Mouse (Mus musculus) brain, adult 2 months (tissue): ENCODE data around the gene Slc12a3.

Experiments
- DNase-seq: peaks from one replicate; pipeline ENCODE4 v3.0.0; 2011; ENCODE audit warnings: low read depth, low spot score

The Slc12a3 gene

DNA sequence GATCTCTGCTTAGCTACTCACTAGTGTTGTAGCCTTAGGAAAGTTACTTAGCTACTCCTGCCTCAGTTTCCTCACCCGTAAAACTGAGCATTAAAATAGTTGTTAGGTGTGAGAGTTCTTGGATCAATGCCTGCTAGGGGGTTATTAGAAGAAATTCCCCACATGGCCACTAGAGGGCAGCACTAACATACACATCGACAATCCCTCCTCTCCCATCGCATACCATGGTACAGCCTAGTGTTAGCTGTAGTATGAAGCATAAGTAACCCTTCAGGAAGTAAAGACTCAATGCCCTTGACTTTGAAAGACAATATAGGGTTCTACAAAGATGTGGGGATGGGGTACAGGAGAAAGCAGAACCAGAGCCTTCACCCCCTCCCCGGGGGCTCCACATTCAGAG is 1.7 kb downstream of the Slc12a3 start:
- peak; percentile 82 for DNase-seq

DNA sequence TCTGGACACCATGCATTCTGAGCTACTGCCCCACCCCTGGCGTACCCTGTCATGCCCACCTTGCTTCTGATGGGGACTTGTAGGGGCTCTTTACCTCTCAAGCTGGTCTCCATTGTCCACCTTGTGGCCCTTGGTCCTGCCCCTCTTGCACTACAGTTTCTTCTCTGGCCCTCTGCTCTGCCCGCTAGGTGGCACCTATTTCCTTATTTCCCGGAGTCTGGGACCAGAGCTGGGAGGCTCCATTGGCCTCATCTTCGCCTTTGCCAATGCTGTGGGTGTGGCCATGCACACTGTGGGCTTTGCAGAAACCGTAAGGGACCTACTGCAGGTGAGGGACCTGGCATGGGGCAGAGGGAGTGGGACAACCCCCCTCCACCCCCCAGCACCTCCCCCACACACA is 4.3 kb downstream of the Slc12a3 start:
- no peak for DNase-seq

DNA sequence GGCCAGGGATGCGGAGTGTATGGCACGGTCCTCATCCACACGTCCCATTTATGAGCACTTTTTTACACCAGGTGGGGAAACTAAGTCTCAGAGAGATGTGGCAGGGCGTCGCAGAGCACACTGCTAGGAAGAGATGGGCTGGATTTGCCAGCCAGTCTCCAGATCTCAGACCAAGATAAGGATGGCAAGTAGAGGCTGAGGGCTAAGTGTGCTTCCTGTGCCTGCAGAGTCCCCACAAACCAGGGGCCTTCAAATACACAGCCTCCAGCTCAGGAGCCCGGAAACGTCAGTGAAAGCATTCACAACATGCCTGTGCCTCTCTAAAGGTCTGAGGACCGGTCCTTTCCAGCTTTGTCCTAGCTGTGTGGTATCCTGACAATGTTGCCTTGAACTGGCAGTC is 8.6 kb downstream of the Slc12a3 start:
- DNase-seq, result no peak

DNA sequence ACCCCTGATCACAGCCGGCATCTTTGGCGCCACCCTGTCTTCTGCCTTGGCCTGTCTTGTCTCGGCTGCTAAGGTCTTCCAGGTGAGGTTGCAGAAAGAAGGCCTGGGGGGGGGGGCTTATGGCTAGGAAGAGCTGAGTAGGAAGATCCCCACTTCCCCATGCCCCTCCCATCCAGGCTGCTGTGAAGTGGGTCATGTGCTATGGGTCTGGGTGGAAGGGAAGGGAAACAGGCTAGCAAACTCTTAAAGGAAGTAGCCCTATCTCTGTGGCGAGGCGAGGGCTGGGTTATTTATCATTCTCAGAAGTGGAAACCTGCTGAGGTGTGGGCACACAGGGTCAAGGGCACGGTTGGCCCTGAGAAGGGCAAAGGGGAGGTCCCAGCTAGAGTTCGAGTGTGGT is 11.8 kb downstream of the Slc12a3 start:
- no peak for DNase-seq

DNA sequence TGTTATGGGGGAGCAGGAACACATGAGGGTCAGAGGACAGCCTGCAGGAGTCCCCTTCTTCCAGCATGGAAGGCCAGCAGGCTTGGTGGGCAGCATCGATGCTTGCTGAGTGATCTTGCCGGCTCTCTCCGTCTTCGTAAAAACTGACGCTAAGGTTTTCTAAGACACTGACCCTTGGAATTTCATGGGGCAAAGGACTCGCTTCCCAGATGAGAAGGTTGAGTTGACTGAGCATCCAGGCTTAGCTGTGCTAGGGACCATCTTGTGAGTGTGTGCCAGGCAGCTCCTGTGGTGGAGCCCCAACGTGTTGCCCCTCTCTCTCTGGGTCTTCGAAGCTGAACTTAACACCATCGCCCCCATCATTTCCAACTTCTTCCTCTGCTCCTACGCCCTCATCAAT is 13.7 kb downstream of the Slc12a3 start:
- DNase-seq, result no peak

DNA sequence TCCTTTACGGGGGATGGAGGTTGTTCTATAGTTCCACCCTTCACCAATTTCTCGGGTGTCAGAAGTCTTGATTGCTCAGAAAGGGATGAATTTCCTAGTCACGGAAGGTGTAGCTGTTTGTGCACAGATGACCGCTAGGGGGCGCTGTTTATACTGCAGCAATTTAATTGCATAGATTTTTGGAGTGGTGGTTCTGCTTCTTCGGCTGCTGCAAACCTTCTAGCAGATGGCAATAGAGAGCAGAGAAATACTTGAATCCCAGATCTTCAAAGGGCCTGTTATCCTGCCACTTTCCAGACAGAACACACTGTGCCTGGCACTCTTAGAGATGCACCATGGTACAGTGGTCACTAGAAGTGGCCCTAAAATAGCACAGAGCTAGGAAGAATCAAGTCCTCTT is 14.3 kb downstream of the Slc12a3 start:
- DNase-seq, result peak; percentile 91

DNA sequence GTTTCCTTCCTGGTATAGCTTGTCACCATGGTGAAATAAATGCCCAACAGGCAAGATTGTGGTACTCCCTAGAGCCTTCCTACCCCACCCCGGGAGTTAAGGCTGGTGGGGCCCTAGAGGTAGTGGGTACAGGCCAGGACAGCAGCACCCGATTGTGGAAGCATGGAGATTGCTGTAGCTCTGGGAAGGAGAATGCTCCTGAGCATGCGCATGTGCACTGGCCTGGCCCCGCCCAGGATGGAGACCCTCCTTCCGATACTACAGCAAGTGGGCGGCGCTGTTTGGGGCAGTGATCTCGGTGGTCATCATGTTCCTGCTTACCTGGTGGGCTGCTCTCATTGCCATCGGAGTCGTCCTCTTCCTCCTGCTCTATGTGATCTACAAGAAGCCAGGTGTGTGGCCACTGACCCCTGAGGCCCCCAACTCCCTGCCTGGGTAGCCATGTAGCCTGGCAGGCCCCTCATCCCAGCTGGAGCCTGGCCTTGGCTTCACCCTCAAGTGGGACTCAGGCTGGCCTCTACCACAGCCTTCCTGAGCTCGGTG is 14.8 kb downstream of the Slc12a3 start:
- no peak for DNase-seq

DNA sequence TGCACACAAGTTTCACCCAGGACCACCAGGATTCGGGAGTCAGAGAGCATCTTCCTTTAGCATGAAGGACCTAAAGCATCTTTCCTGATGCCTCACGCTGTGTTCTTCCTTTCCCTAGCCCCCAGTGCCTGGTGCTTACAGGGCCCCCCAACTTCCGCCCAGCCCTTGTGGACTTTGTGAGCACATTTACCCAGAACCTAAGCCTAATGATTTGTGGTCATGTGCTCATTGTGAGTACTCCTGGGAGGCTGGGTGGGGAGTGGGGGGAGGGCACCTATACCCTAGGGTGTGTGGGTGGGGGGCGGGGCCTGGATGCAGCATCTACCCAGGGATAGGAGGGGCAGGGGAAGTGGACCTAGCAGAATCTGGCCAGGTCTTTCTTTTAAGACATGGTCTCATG is 16.7 kb downstream of the Slc12a3 start:
- no peak for DNase-seq

DNA sequence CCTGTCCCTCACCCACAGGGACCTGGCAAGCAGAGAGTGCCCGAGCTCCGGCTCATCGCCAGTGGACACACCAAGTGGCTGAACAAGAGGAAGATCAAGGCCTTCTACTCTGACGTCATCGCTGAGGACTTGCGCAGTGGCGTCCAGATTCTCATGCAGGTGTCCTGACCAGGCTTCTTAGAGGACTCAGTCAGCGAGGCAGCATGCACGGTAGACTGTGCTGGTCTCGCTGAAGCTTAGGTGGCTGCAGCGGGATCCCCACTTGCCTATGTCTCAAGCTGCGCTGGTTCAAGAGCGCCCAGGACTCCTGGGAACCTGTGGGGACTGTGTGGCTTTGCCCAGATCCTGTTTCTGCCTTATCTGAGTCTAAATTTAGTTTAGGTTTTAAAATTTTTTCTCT is 17.3 kb downstream of the Slc12a3 start:
- DNase-seq, result no peak

DNA sequence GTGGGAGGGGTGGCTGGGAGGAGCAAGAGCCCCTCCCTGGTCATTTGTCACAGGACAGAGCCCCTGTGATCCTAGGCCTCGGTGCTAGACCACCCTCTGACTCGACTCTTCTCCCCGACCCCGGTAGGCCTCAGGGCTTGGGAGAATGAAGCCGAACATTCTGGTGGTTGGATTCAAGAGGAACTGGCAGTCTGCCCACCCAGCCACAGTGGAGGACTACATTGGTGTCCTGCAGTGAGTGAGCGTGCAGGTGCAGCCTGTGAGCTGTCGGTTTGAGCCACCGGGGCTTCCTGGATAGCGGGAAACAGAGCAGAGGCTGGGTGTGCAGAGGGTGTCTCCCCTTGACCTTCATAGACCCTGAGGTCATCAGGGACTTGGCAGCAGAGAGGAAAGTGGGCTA is 19.4 kb downstream of the Slc12a3 start:
- no peak for DNase-seq

DNA sequence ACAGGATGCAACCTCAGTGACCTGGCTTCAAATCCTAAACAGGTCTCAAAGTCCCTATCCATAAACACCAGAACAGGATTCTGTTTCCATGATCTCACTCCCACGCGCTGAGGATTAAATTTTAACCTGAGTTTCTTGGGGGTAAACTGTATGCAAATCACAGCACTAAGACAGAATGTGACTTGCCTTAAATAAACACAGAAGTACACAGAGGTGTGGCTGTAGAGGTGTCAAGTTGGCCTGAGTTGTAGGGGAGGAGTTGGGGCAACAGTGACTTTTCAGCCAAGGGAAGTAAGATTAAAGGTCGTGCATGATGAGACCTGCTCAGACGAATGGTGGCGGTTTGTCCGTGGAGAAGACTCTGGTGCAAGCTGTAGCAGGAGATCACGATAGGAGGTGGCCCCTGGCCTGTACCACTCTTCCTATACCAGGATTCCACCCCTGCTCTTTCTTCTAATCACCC is 25.1 kb downstream of the Slc12a3 start:
- no peak for DNase-seq

DNA sequence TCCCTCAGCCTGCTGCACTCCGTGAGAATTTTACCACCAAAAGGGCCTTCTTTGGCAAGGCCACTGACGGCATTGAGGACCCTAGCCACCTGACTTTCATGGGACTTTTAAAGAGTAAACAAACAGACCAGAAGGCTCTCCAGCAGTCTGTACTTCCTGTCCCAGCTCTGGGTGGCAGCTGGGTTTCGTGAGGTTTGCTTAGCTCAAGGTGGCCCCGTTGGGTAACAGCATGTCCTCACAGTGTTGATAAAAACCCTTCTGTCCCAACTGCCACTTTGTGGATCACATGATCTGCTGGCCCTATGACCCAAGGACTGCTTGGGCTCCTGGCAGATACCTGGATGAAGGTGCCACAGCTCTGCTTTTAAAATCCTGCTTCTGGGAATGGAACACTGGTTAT is 25.6 kb downstream of the Slc12a3 start:
- no peak for DNase-seq

DNA sequence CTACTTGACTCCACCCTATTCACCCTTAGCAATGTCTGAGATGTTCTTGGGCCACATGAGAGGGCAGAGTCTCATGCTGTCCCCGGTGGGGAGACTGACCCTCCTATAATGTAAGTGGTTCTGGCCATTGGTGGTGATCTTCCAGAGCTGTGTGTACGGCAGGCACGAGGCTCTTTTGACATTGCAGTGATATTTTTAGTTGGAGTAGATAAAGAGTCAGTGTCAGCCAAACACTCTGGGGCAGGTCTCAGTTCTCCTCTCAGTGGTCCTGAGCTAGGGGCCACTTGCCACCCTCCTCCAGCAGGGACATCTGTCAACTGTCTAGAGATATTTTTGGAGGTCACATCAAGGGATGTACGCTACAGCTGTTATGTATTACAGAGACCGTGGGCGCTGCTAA is 28.2 kb downstream of the Slc12a3 start:
- no peak for DNase-seq

DNA sequence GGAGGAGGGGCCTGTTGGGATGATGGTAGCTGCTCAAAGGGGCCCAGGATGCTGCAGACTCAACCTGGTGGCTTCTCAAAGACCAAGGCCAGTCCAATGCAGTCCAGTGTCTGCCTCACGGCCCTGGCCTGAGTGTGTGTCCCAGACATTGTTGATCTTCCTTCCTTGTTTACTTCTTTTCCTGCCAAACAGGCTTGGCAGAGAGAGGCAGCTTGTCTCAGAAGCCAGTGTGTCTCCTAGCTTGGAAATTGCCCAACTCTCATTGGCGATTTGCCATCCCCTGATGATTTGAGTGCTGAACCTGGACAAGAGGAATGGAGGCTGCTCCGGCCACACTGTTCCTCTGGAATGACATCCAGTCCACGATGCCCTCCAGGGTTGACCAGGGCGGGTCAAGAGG is 29.5 kb downstream of the Slc12a3 start:
- DNase-seq, result peak; percentile 85

DNA sequence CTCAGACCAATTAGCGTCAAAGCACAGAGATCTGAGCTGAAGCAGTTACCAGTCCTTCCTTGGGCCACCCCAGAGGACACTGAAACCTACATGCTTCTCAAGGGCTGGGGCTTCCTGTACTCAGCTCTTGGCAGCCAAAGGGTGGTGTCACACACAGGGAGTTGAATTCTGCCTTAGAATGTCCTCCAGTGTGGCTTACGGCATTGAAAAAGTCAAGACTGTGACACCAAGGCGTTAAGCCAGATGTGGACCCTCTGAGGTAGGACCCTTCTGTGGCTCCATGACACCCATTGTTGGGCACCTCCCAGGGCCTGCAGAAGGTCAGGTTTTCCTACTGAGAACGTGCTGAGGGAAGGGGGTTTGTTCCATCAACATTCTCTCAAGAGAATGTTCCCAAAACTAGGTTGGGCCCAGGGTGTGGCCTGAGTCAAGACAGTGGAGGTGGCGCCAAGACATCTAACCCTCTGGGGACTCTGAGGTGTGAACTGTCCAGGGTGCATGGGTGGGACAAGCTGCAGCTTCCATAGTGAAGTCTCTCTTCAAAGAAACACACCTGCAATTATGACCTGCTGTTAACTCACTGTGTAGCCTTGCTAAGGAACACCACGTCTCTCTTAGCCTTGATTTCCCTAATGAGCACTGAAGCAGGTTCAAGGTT is 32.9 kb downstream of the Slc12a3 start:
- DNase-seq, result no peak

DNA sequence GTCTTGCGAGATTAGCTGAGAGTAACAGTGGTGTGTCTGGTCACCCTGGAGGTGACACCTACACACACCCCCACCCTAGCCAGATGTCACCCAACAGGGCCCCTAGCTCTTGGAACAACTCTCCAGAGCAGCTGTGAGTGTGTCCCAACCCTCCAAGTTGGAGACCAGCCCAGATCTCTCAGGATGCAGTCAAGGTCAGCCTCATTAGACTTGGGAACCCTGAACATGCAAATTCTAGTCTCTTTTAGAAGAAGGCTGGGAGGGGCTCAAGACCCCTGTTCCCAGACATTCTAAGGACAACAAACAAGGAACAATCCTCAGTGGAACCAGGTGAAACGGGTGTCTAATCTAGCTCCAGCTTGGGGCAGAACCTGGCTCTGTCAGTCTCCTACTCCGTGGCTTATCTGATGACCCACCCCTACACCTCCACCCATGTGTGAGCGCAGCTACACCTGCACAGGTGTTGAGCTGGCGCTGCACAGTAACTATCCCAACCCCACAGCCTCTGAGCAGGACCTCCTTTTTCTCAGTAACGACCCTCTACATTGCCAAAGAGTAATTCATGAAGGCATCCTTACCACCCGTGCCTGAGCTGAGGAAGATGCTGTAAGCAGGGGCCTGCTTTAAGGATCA is 33.7 kb downstream of the Slc12a3 start:
- DNase-seq, result no peak

DNA sequence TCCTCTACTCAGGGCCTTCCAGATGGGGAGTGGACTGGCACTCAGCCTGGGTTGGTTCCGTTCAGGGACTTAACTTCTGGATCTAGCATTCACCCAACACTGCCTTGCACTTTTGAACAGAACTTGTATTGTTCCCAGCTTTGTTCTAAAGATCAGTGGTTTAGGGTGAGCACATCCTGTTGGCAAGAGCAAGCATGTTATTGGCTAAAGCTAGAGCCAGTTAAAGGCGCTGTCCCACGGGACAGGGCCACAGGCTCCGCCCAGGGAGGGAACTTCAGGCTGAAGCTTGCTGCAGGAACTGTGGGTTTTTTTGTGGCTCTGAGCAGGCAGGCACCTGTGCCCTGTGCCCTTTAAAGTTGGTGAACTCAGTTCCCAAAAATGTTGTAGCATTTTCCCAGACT is 34.3 kb downstream of the Slc12a3 start:
- peak; percentile 79 for DNase-seq

DNA sequence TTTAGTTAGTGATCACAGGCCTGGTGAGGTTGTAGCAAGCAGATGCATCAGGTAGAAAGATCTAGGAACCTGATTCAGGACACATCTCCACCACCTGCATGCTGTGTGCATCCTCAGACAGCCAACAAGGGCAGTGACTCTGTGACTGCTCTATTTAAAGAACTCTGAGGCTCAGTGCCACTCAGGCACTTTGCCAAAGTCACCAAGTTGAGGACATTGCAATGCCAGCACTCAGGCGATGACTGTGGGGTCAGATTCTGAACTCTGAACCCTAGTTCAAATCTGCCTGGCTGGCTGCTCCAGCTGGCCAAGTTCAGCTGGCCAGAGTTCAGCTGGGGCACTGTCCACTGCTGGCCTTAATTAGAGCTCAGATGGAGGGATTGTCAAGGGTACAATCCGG is 34.9 kb downstream of the Slc12a3 start:
- peak; percentile 43 for DNase-seq

DNA sequence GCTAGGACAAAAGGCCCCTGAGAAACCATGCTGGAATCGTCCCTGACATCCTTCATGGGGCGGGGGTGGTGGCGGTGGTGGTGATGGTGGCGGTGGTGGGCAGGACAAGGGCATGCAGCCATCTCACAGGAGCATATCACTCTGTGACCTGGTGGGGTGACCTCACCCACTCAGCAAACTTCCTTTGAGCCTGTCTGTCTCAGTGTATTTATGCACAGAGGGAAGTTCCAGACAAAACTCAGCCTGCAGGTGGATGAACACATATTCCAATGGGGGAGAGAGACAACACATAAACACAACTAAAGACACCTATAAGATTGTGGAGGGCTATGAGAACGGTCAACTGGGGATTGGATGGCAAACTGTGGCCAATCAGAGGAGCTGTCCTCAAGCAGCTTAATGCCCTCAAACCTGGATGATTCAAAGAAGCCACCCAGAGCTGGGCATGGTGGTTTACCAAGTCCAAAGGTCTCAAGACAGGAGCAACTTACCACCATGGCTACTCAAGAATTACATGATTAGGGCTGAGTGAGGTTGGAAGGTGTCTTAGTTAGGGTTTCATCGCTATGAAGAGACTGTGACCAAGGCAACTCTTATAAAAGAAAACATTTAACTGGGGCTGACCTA is 35.8 kb downstream of the Slc12a3 start:
- DNase-seq, result no peak

DNA sequence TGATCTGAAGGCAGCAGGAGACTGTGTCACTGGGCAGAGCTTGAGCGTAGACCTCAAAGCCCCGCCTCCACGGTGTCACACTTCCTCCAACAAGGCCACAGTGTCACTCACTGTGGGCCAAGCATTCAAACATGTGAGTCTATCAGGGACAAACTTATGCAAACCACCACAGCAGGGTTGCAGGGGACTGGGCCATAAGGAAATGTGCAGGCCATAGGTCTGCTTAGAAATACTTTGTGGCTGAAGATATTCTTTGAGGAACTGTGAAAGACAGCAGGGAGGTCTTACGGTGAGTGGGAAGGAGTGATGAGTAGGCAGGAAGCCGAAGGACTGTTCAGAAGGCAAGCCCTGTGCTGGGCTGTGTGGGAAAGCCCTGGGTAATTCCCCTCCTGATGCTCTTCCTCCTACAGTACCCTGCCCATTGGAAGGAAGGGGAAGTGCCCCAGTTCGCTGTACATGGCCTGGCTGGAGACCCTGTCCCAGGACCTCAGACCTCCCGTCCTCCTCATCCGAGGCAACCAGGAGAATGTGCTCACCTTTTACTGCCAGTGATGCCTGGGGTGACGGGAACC is 36.5 kb downstream of the Slc12a3 start:
- DNase-seq, result peak; percentile 32

DNA sequence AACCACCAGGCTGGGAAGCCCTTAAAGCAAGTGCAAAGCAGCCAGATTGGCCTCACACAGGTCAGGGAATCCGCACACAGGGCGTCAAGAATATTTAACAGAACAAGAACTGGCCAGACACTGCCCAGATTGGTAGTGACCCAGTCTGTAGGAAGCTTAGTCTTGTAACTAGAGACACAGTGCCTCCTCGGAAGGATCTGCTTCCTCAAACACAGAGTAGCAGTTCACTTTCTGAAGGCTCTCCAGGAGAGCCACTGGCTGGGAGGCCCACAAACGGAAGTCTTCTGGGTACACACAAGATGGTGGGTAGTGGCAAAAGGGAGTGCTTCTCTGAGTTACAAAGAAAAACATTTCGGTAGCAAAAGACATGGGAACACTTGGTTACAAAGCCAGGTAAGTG is 41.8 kb downstream of the Slc12a3 start:
- DNase-seq, result peak; percentile 39

DNA sequence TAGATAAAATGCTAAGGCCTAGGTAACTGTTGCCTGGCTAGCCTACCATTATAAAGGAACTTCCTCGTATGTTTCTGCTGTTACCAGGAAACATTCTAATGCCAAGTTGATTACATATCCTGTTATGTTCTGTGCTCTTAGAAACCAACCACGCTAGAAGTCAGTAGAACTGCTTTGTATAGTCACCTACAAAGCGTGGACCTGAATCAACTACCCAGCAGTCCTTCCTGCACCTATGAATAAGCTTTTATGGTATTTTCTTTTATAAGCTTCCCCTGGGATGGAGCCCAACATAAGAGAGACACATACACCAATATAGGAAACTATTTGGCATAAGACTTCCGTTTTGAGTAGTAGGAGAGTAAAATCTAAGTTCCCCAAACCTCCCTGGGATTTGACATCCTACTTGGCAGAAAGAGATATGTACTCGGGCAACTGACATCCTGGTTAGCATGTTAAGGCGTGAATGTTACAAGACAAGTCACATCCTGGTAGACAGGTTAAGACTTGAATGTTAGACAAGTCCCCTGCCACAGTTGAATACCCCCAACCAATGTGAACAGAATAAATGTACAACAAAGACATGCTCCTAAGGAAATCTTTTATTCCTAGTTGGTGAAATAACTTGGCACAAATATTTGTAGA is 44.1 kb downstream of the Slc12a3 start:
- DNase-seq, result no peak
